Mouse (Mus musculus) embryonic facial prominence, embryonic 11.5 days (tissue): Measurements from ENCODE around the gene Adamts20. TPM values are rescaled to one million over a fixed set of nuclear protein-coding genes. Genes with fewer than 3 reads are reported as not detected.
"Not testable (repeated sequence)": the region's sequence is repeated elsewhere in the genome, so short reads cannot be mapped to it uniquely, and the experiment has no call there.

Experiments
- ATAC-seq: fragments of 200-750 bp; cut with Nextera tagmentation; replicated peaks from 2 replicates; pipeline ENCODE4 v1.8.0; 2017; ENCODE audit warnings: low read depth; ENCODE audit not compliant: insufficient number of reproducible peaks, low FRiP score, low TSS enrichment
- DNase-seq: peaks from one replicate; pipeline ENCODE4 v3.0.0-alpha.2; 2015; ENCODE audit warnings: low spot score
- H3K27ac ChIP-seq: fragments of 300-500 bp; sonication (generic); replicated peaks from 2 replicates; pipeline ENCODE4 v1.5.1; 2014; ENCODE audit warnings: mild to moderate bottlenecking, low read depth, low read length, control low read depth
- H3K27me3 ChIP-seq: fragments of 300-500 bp; sonication (generic); 2 replicates; pipeline ENCODE4 v1.6.1; 2014; ENCODE audit warnings: mild to moderate bottlenecking, low read length, moderate library complexity, mixed read lengths; ENCODE audit not compliant: control insufficient read depth, insufficient read depth
- H3K36me3 ChIP-seq: fragments of 300-500 bp; sonication (generic); replicated peaks from 2 replicates; pipeline ENCODE4 v1.6.1; 2014; ENCODE audit warnings: low read depth, mild to moderate bottlenecking, low read length, moderate library complexity, mixed read lengths; ENCODE audit not compliant: control insufficient read depth, insufficient read depth
- H3K4me1 ChIP-seq: fragments of 300-500 bp; sonication (generic); 2 replicates; pipeline ENCODE4 v1.6.1; 2014; ENCODE audit warnings: low read length, mixed read lengths; ENCODE audit not compliant: control insufficient read depth, insufficient read depth
- H3K4me2 ChIP-seq: fragments of 300-500 bp; sonication (generic); 2 replicates; pipeline ENCODE4 v1.6.1; 2014; ENCODE audit warnings: low read depth, mild to moderate bottlenecking, control low read depth, low read length, moderate library complexity
- H3K4me3 ChIP-seq: fragments of 300-500 bp; sonication (generic); 2 replicates; pipeline ENCODE4 v1.5.1; 2014; ENCODE audit warnings: low read depth, low read length, control low read depth
- H3K9ac ChIP-seq: fragments of 300-500 bp; sonication (generic); replicated peaks from 2 replicates; pipeline ENCODE4 v1.6.1; 2014; ENCODE audit warnings: mild to moderate bottlenecking, control low read depth, low read length
- H3K9me3 ChIP-seq: fragments of 300-500 bp; sonication (generic); replicated peaks from 2 replicates; pipeline ENCODE4 v1.6.1; 2016; ENCODE audit warnings: mild to moderate bottlenecking, low read length, inconsistent platforms, mixed read lengths; ENCODE audit not compliant: control insufficient read depth
- WGBS: fragments of 180-500 bp; shearing (Covaris S2); extraction: QIAGEN DNeasy Blood & Tissue Kit; methylation state at CpG from one replicate; pipeline ENCODE4 v1.1.7; 2014; 5-methylcytosine and 5-hydroxymethylcytosine counted together
- polyA plus RNA-seq: library from polyadenylated mRNA; unstranded; fragments of >200 nt; fragmentation: Nextera tagmentation; extraction: Ambion mirVana; gene quantifications from 2 replicates; pipeline ENCODE4 v1.2.1, GENCODE M21; 2014

The Adamts20 gene
- polyA plus RNA-seq, result 6.8 and 8.8 TPM in 2 replicates

- ATAC-seq (no peak), DNase-seq (no peak)
- Histone ChIP-seq H3K4me3 (no peak within 1 kb of the TSS), H3K36me3 (no peaks in the 10 kb centered on the region), H3K4me2 (no peak within 1 kb of the TSS), H3K27ac (no peak within 1 kb of the TSS), H3K27me3 (no peaks in the 10 kb centered on the region), H3K9me3 (no peaks in the 10 kb centered on the region), H3K4me1 (no peaks in the 10 kb centered on the region), H3K9ac (no peak within 1 kb of the TSS)
- 89% methylated on average over 11 of the region's 11 CpGs for WGBS
These were observed at the start of gene Adamts20 for GRCm38 (mm10) chr15:94465318-94465717. Adamts20 (minus strand) TSS chr15:94465418.

- Histone ChIP-seq H3K9me3 (no peaks in the 10 kb centered on the region), H3K36me3 (no peaks in the 10 kb centered on the region), H3K4me1 (no peaks in the 10 kb centered on the region), H3K27ac (no peak overlapping the region), H3K4me2 (no peak overlapping the region), H3K4me3 (no peak overlapping the region), H3K9ac (no peak overlapping the region), H3K27me3 (no peaks in the 10 kb centered on the region)
- ATAC-seq (no peak), DNase-seq (no peak)
- 82% methylated on average over 12 of the region's 12 CpGs for WGBS
These were observed 38.4 kb upstream of the Adamts20 start for GRCm38 (mm10) chr15:94503451-94504215.

DNA sequence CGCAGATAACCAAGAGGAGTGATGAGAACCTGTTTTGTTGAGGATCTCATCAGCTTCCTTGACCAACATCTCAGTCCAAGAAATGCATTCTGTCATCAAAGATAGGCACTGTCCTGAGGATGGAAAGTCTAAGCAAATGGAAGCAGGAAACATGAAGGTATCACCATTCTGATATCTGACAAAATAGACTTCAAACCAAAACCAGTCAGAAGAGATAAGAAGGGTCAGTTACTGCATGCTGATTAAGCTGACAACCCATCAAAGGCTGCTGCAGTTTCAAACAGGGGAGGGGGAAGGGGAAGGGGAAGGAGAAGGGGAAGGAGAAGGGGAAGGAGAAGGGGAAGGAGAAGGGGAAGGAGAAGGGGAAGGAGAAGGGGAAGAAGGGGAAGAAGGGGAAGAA is 34.0 kb upstream of the Adamts20 start:
- Histone ChIP-seq H3K9me3 (no peaks in the 10 kb centered on the region), H3K4me3 (no peak overlapping the region)
- WGBS, result 78% methylated on average over 1 of the region's 1 CpGs

DNA sequence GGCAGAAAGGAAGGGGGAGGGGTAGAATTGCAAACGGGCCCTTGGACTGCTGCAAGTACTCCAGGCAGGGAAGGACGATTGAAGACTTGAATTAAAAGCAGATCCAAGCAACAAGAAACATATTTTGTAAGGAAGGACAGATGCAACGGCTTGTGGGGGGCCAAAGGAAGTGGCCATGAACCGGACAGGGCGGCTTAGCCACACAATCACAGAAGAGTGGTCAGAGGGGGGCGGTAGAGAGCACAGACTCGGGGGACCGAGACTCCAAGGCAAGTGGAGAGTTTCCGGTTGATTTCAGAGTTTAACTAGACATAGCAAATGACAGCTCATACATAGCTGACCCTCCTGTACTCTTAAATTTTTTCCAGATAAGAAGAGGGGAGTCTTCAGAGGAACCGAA is 30.7 kb upstream of the Adamts20 start:
- ATAC-seq (no peak), DNase-seq (peak; percentile 57)
- H3K9ac ChIP-seq, result no peak overlapping the region
- no peaks in the 10 kb centered on the region for H3K4me1 ChIP-seq
- WGBS, result 58% methylated on average over 10 of the region's 10 CpGs
- no peak overlapping the region for H3K4me3 ChIP-seq
- no peak overlapping the region for H3K27ac ChIP-seq
- no peak overlapping the region for H3K4me2 ChIP-seq
- no peaks in the 10 kb centered on the region for H3K9me3 ChIP-seq
- no peaks in the 10 kb centered on the region for H3K27me3 ChIP-seq
- H3K36me3 ChIP-seq, result no peaks in the 10 kb centered on the region

More for the DNA sequence above, 34.0 kb upstream of the Adamts20 start:
- Histone ChIP-seq H3K27ac (no peak overlapping the region), H3K9ac (no peak overlapping the region), H3K27me3 (no peaks in the 10 kb centered on the region), H3K4me2 (no peak overlapping the region), H3K4me1 (no peaks in the 10 kb centered on the region), H3K36me3 (no peaks in the 10 kb centered on the region)
- no peak for DNase-seq
- no peak for ATAC-seq

DNA sequence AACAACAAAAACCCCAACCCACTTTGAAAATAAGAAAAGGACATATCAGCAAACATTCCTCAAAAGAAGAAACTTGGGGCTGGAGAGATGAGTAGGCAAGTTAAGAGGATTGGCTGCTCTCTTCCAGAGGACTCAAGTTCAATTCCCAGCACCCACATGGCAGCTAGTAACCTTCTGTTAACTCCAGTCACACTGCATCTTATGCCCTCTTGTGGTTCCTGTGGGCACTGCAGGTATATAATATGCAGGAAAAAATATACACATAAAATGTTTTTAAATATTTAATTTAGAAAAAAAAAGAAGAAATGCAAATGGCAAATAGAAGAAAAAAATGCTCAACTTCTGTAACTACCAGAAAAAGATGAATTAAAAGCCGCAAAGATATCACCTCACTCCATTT is 29.2 kb upstream of the Adamts20 start:
- DNase-seq, result no peak
- Histone ChIP-seq H3K9me3 (no peaks in the 10 kb centered on the region), H3K36me3 (no peaks in the 10 kb centered on the region), H3K27me3 (no peaks in the 10 kb centered on the region), H3K4me2 (no peak overlapping the region), H3K4me3 (no peak overlapping the region), H3K27ac (no peak overlapping the region), H3K4me1 (no peaks in the 10 kb centered on the region), H3K9ac (no peak overlapping the region)
- no peak for ATAC-seq
- WGBS, result 94% methylated on average over 1 of the region's 1 CpGs

DNA sequence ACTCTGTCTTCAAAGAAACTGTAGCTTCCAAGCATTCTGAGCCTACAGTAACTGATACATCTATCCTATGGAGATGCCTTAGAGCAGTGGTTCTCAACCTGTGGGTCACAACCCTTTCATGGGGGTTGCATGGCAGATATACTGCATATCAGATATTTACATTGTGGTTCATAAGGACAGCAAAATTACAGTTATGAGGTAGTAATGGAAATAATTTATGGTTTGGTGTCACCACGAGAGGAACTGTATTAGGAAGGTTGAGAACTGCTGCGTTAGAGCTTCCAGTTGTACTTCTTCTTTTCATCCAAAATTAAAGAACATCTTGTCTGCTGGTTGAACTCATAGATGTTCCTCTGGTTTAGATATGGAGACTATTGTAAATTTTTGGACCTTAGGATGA is 24.2 kb upstream of the Adamts20 start:
- H3K4me2 ChIP-seq, result no peak overlapping the region
- no peak overlapping the region for H3K27ac ChIP-seq
- no peaks in the 10 kb centered on the region for H3K27me3 ChIP-seq
- DNase-seq (no peak), ATAC-seq (no peak)
- no peak overlapping the region for H3K9ac ChIP-seq
- no peaks in the 10 kb centered on the region for H3K4me1 ChIP-seq
- no peaks in the 10 kb centered on the region for H3K36me3 ChIP-seq
- H3K4me3 ChIP-seq, result no peak overlapping the region
- 87% methylated on average over 2 of the region's 2 CpGs for WGBS
- H3K9me3 ChIP-seq, result no peaks in the 10 kb centered on the region

GRCm38 (mm10) chr15:94488028-94488427 is 22.8 kb upstream of the Adamts20 start:
- not testable (repeated sequence) for H3K4me1 ChIP-seq, H3K27ac ChIP-seq, DNase-seq, H3K27me3 ChIP-seq, H3K9ac ChIP-seq, H3K4me3 ChIP-seq, H3K4me2 ChIP-seq, ATAC-seq, H3K9me3 ChIP-seq, H3K36me3 ChIP-seq
- 73% methylated on average over 2 of the region's 2 CpGs for WGBS

DNA sequence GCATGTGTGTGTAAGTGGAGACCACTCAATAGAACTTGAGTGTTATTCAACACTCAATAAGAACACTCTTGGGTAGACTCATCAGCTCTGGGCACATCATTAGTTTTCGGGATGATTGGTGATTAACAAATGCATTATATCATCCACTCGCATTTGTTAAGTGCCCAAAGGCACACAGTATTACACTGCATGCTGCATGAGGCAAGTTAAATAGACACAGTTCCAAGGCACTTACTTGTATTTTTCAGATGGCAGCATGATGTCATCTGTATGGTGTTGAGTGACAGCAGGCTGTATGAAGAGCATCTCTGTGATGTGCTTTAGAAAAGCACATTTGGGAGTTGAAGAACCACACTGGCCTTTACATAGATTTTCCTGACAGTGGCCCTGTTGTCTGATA is 17.3 kb upstream of the Adamts20 start:
- WGBS, result 79% methylated on average over 2 of the region's 2 CpGs
- no peaks in the 10 kb centered on the region for H3K27me3 ChIP-seq

More for the DNA sequence above, 17.3 kb upstream of the Adamts20 start:
- Histone ChIP-seq H3K4me3 (no peak overlapping the region), H3K9ac (no peak overlapping the region), H3K9me3 (no peaks in the 10 kb centered on the region), H3K4me2 (no peak overlapping the region), H3K27ac (no peak overlapping the region), H3K4me1 (no peaks in the 10 kb centered on the region), H3K36me3 (no peaks in the 10 kb centered on the region)
- DNase-seq (no peak), ATAC-seq (no peak)
